Mouse (Mus musculus) embryonic facial prominence, embryonic 11.5 days (tissue): ENCODE results near the gene Prss23. TPM values are rescaled to one million over a fixed set of nuclear protein-coding genes. Genes with fewer than 3 reads are reported as not detected.

Experiments
- ATAC-seq: fragments of 200-750 bp; cut with Nextera tagmentation; replicated peaks from 2 replicates; pipeline ENCODE4 v1.8.0; 2017; ENCODE audit warnings: low read depth; ENCODE audit not compliant: insufficient number of reproducible peaks, low FRiP score, low TSS enrichment
- DNase-seq: peaks from one replicate; pipeline ENCODE4 v3.0.0-alpha.2; 2015; ENCODE audit warnings: low spot score
- H3K27ac ChIP-seq: fragments of 300-500 bp; sonication (generic); replicated peaks from 2 replicates; pipeline ENCODE4 v1.5.1; 2014; ENCODE audit warnings: mild to moderate bottlenecking, low read depth, low read length, control low read depth
- H3K27me3 ChIP-seq: fragments of 300-500 bp; sonication (generic); 2 replicates; pipeline ENCODE4 v1.6.1; 2014; ENCODE audit warnings: mild to moderate bottlenecking, low read length, moderate library complexity, mixed read lengths; ENCODE audit not compliant: control insufficient read depth, insufficient read depth
- H3K36me3 ChIP-seq: fragments of 300-500 bp; sonication (generic); replicated peaks from 2 replicates; pipeline ENCODE4 v1.6.1; 2014; ENCODE audit warnings: low read depth, mild to moderate bottlenecking, low read length, moderate library complexity, mixed read lengths; ENCODE audit not compliant: control insufficient read depth, insufficient read depth
- H3K4me1 ChIP-seq: fragments of 300-500 bp; sonication (generic); 2 replicates; pipeline ENCODE4 v1.6.1; 2014; ENCODE audit warnings: low read length, mixed read lengths; ENCODE audit not compliant: control insufficient read depth, insufficient read depth
- H3K4me2 ChIP-seq: fragments of 300-500 bp; sonication (generic); 2 replicates; pipeline ENCODE4 v1.6.1; 2014; ENCODE audit warnings: low read depth, mild to moderate bottlenecking, control low read depth, low read length, moderate library complexity
- H3K4me3 ChIP-seq: fragments of 300-500 bp; sonication (generic); 2 replicates; pipeline ENCODE4 v1.5.1; 2014; ENCODE audit warnings: low read depth, low read length, control low read depth
- H3K9ac ChIP-seq: fragments of 300-500 bp; sonication (generic); replicated peaks from 2 replicates; pipeline ENCODE4 v1.6.1; 2014; ENCODE audit warnings: mild to moderate bottlenecking, control low read depth, low read length
- H3K9me3 ChIP-seq: fragments of 300-500 bp; sonication (generic); replicated peaks from 2 replicates; pipeline ENCODE4 v1.6.1; 2016; ENCODE audit warnings: mild to moderate bottlenecking, low read length, inconsistent platforms, mixed read lengths; ENCODE audit not compliant: control insufficient read depth
- WGBS: fragments of 180-500 bp; shearing (Covaris S2); extraction: QIAGEN DNeasy Blood & Tissue Kit; methylation state at CpG from one replicate; pipeline ENCODE4 v1.1.7; 2014; 5-methylcytosine and 5-hydroxymethylcytosine counted together
- polyA plus RNA-seq: library from polyadenylated mRNA; unstranded; fragments of >200 nt; fragmentation: Nextera tagmentation; extraction: Ambion mirVana; gene quantifications from 2 replicates; pipeline ENCODE4 v1.2.1, GENCODE M21; 2014

The Prss23 gene
- polyA plus RNA-seq, 1 experiment from 2014 or later = 55.0 TPM

- no peak overlapping the region for H3K27ac ChIP-seq
- DNase-seq (no peak), ATAC-seq (no peak)
- H3K36me3 ChIP-seq = no peaks in the 10 kb centered on the region
- H3K9me3 ChIP-seq = no peaks in the 10 kb centered on the region
- no peaks in the 10 kb centered on the region for H3K27me3 ChIP-seq
- no peak overlapping the region for H3K9ac ChIP-seq
- no peaks in the 10 kb centered on the region; the same call in 1 of the 2 replicates for H3K4me1 ChIP-seq
- 88% methylated on average over 5 of the region's 5 CpGs for WGBS
- H3K4me3 ChIP-seq = no peak overlapping the region
- H3K4me2 ChIP-seq = no peak overlapping the region
Measured at GRCm38 (mm10) chr7:89462646-89463207, 64.3 kb downstream of the Prss23 start.

DNA sequence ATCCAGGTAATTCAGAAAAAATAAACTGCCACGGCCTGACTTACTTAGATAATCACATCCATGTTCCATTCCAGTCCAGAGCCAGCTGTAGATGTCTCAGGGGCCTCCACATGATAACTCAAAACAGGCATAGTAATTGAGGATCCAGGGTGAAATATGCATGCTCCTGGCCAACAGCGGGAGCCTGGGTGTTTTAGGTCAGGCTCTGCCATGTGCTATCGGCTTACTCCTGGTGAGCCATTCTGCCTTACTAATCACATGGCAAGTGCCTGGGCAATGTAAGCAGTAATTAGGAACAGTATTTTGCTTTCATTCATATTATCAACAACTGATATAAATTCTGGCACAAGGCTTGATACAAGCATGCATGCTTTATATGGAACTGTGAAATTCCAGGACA lies 65.6 kb downstream of the Prss23 start:
- H3K4me1 ChIP-seq = no peaks in the 10 kb centered on the region; the same call in 1 of the 2 replicates
- ATAC-seq = peak; percentile 73

GRCm38 (mm10) chr7:89460911-89461310 lies 66.1 kb downstream of the Prss23 start:
- H3K27me3 ChIP-seq = no peaks in the 10 kb centered on the region
- no peaks in the 10 kb centered on the region for H3K36me3 ChIP-seq
- DNase-seq (no peak), ATAC-seq (no peak)
- H3K4me3 ChIP-seq = no peak overlapping the region
- H3K4me2 ChIP-seq = no peak overlapping the region
- H3K4me1 ChIP-seq = no peaks in the 10 kb centered on the region; the same call in 1 of the 2 replicates
- no peak overlapping the region for H3K27ac ChIP-seq
- H3K9ac ChIP-seq = no peak overlapping the region
- H3K9me3 ChIP-seq = no peaks in the 10 kb centered on the region

More for the DNA sequence above, 65.6 kb downstream of the Prss23 start:
- H3K27ac ChIP-seq = no peak overlapping the region
- no peaks in the 10 kb centered on the region for H3K9me3 ChIP-seq
- H3K4me3 ChIP-seq = no peak overlapping the region
- H3K9ac ChIP-seq = no peak overlapping the region
- WGBS = 27% methylated on average over 3 of the region's 3 CpGs
- no peak overlapping the region for H3K4me2 ChIP-seq
- H3K27me3 ChIP-seq = no peaks in the 10 kb centered on the region
- DNase-seq = peak; percentile 87
- H3K36me3 ChIP-seq = no peaks in the 10 kb centered on the region

DNA sequence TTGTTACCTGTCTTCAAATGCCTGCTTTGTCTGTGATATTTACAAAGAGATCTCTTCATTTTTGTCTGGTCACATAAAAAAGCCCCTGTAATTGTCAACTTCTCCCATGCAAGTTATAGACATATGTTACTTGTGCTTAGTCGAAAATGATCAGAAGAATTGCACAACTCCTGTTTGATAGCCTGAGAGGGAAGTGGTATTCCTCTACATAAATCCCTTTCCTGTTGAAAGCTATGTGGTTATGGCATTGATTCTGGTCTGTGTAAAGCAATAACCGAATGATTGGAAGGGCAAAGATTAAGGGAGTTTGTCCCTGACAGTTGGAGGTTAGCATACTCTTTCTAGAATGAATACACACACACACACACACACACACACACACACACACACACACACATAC lies 67.3 kb downstream of the Prss23 start:
- Histone ChIP-seq H3K4me1 (no peaks in the 10 kb centered on the region; the same call in 1 of the 2 replicates), H3K4me2 (no peak overlapping the region), H3K27me3 (no peaks in the 10 kb centered on the region), H3K4me3 (no peak overlapping the region), H3K36me3 (no peaks in the 10 kb centered on the region), H3K9ac (no peak overlapping the region), H3K27ac (no peak overlapping the region), H3K9me3 (no peaks in the 10 kb centered on the region)
- 84% methylated on average over 2 of the region's 2 CpGs for WGBS
- DNase-seq (no peak), ATAC-seq (no peak)

Other genes starting within 250 kb of the Prss23 start
- 17.9 and 18.5 TPM in 2 replicates for gene Tmem135, start 123.0 kb downstream of the Prss23 start, polyA plus RNA-seq
- 12.4 and 15.6 TPM in 2 replicates for gene Fzd4, start 122.8 kb downstream of the Prss23 start, polyA plus RNA-seq
- gene Me3, start 105.2 kb upstream of the Prss23 start, polyA plus RNA-seq = 0.77 and 2.0 TPM in 2 replicates